Mouse (Mus musculus): Measurements from ENCODE around the gene Actr6.

Gene Actr6

GRCm38 (mm10) chr10:89739703-89740102, 7.6 kb upstream of the Actr6 start:
- in situ Hi-C loops (cut with MboI, MseI), result loop anchor here (25.0 kb wide), 1 partner anchor 1448 kb away; the partner anchor contains the start of gene Tmpo

GRCm38 (mm10) chr10:89738395-89738794, 6.3 kb upstream of the Actr6 start:
- in situ Hi-C loops (cut with MboI, MseI), result loop anchor here (25.0 kb wide), 1 partner anchor 1449 kb away; the partner anchor contains the start of gene Tmpo

GRCm38 (mm10) chr10:89737887-89738286, 5.8 kb upstream of the Actr6 start:
- in situ Hi-C loops (cut with MboI, MseI), result loop anchor here (25.0 kb wide), 1 partner anchor 1449 kb away; the partner anchor contains the start of gene Tmpo

GRCm38 (mm10) chr10:89737092-89737491, 5.0 kb upstream of the Actr6 start:
- in situ Hi-C loops (cut with MboI, MseI), result loop anchor here (25.0 kb wide), 1 partner anchor 1450 kb away; the partner anchor contains the start of gene Tmpo

- in situ Hi-C loops (cut with MboI, MseI), result loop anchor here (25.0 kb wide), 1 partner anchor 1456 kb away; the partner anchor contains the start of gene Tmpo
These were observed 754 bp downstream of the Actr6 start for GRCm38 (mm10) chr10:89731341-89731740.

- in situ Hi-C loops (cut with MboI, MseI), result loop anchor here (25.0 kb wide), 1 partner anchor 1457 kb away; the partner anchor contains the start of gene Tmpo
These were observed 1.7 kb downstream of the Actr6 start for GRCm38 (mm10) chr10:89730386-89730785.

- in situ Hi-C loops (cut with MboI, MseI), result no loop called here
These were observed 9.6 kb downstream of the Actr6 start for GRCm38 (mm10) chr10:89722247-89723195.

- in situ Hi-C loops (cut with MboI, MseI), result no loop called here
These were observed 11.3 kb downstream of the Actr6 start for GRCm38 (mm10) chr10:89720796-89721195.

- in situ Hi-C loops (cut with MboI, MseI), result no loop called here
These were observed 11.8 kb downstream of the Actr6 start for GRCm38 (mm10) chr10:89720252-89720651.

- in situ Hi-C loops (cut with MboI, MseI), result loop anchor here (5.0 kb wide), 1 partner anchor 77 kb away; no protein-coding TSS in a partner anchor
These were observed 17.2 kb downstream of the Actr6 start for GRCm38 (mm10) chr10:89714910-89715309.

- in situ Hi-C loops (cut with MboI, MseI), result no loop called here
These were observed 23.4 kb downstream of the Actr6 start for GRCm38 (mm10) chr10:89708720-89709119.

- in situ Hi-C loops (cut with MboI, MseI), result no loop called here
These were observed 24.7 kb downstream of the Actr6 start for GRCm38 (mm10) chr10:89707397-89707796.

GRCm38 (mm10) chr10:89703042-89703441, 29.1 kb downstream of the Actr6 start:
- in situ Hi-C loops (cut with MboI, MseI), result no loop called here

- in situ Hi-C loops (cut with MboI, MseI), result loop anchor here (10.0 kb wide), 1 partner anchor 1323 kb away; the partner anchor contains the start of genes Dram1 and Gnptab
These were observed 34.1 kb downstream of the Actr6 start for GRCm38 (mm10) chr10:89697956-89698355.

- in situ Hi-C loops (cut with MboI, MseI), result loop anchor here (10.0 kb wide), 1 partner anchor 1321 kb away; the partner anchor contains the start of genes Dram1 and Gnptab
These were observed 35.8 kb downstream of the Actr6 start for GRCm38 (mm10) chr10:89696270-89696669.

GRCm38 (mm10) chr10:89695194-89695911, 36.7 kb downstream of the Actr6 start:
- in situ Hi-C loops (cut with MboI, MseI), result loop anchor here (10.0 kb wide), 1 partner anchor 1321 kb away; the partner anchor contains the start of genes Dram1 and Gnptab

- in situ Hi-C loops (cut with MboI, MseI), result loop anchor here (10.0 kb wide), 1 partner anchor 1315 kb away; the partner anchor contains the start of genes Dram1 and Gnptab
These were observed 42.1 kb downstream of the Actr6 start for GRCm38 (mm10) chr10:89690021-89690420.

- in situ Hi-C loops (cut with MboI, MseI), result no loop called here
These were observed 44.6 kb downstream of the Actr6 start for GRCm38 (mm10) chr10:89687455-89687854.

- in situ Hi-C loops (cut with MboI, MseI), result no loop called here
These were observed 45.8 kb downstream of the Actr6 start, which contains the start of gene Scyl2 for GRCm38 (mm10) chr10:89686139-89686808. Scyl2 (minus strand) TSS chr10:89686285.

- in situ Hi-C loops (cut with MboI, MseI), result no loop called here
These were observed 46.5 kb downstream of the Actr6 start for GRCm38 (mm10) chr10:89685391-89686138.

All from T-helper 1 cell (primary cell).